Mouse (Mus musculus) midbrain, embryonic 12.5 days (tissue): ENCODE data around the gene Gnmt. TPM values are rescaled to one million over a fixed set of nuclear protein-coding genes. Genes with fewer than 3 reads are reported as not detected.
"Not testable (repeated sequence)": the region's sequence is repeated elsewhere in the genome, so short reads cannot be mapped to it uniquely, and the experiment has no call there.

Experiments
- ATAC-seq: fragments of 200-750 bp; cut with Nextera tagmentation; 2 replicates; pipeline ENCODE4 v1.8.0; 2017; ENCODE audit warnings: low read depth, moderate TSS enrichment, moderate library complexity; ENCODE audit not compliant: low FRiP score
- H3K27ac ChIP-seq: fragments of 300-500 bp; sonication (generic); replicated peaks from 2 replicates; pipeline ENCODE4 v1.5.1; 2016; ENCODE audit warnings: mild to moderate bottlenecking
- H3K27me3 ChIP-seq: fragments of 300-500 bp; sonication (generic); 2 replicates; pipeline ENCODE4 v1.6.1; 2016; ENCODE audit warnings: mild to moderate bottlenecking
- H3K36me3 ChIP-seq: fragments of 300-500 bp; sonication (generic); 2 replicates; pipeline ENCODE4 v1.6.1; 2016
- H3K4me1 ChIP-seq: fragments of 300-500 bp; sonication (generic); 2 replicates; pipeline ENCODE4 v1.6.1; 2016
- H3K4me2 ChIP-seq: fragments of 300-500 bp; sonication (generic); replicated peaks from 2 replicates; pipeline ENCODE4 v1.6.1; 2016; ENCODE audit warnings: mild to moderate bottlenecking, moderate library complexity
- H3K4me3 ChIP-seq: fragments of 300-500 bp; sonication (generic); 2 replicates; pipeline ENCODE4 v1.5.1; 2016; ENCODE audit warnings: mild to moderate bottlenecking
- H3K9ac ChIP-seq: fragments of 300-500 bp; sonication (generic); replicated peaks from 2 replicates; pipeline ENCODE4 v1.6.1; 2016; ENCODE audit warnings: mild to moderate bottlenecking, moderate library complexity
- H3K9me3 ChIP-seq: fragments of 300-500 bp; sonication (generic); 2 replicates; pipeline ENCODE4 v1.6.1; 2016; ENCODE audit warnings: mild to moderate bottlenecking
- WGBS: fragments of 180-500 bp; shearing (Covaris S2); methylation state at CpG from one replicate; pipeline ENCODE4 v1.1.7; 2016; 5-methylcytosine and 5-hydroxymethylcytosine counted together
- polyA plus RNA-seq: library from polyadenylated mRNA; unstranded; fragments of >200 nt; fragmentation: Nextera tagmentation; extraction: Ambion mirVana; gene quantifications from 2 replicates; pipeline ENCODE4 v1.2.1, GENCODE M21; 2016

The Gnmt gene
- polyA plus RNA-seq, 1 experiment from 2014 or later: 0.75 TPM

DNA sequence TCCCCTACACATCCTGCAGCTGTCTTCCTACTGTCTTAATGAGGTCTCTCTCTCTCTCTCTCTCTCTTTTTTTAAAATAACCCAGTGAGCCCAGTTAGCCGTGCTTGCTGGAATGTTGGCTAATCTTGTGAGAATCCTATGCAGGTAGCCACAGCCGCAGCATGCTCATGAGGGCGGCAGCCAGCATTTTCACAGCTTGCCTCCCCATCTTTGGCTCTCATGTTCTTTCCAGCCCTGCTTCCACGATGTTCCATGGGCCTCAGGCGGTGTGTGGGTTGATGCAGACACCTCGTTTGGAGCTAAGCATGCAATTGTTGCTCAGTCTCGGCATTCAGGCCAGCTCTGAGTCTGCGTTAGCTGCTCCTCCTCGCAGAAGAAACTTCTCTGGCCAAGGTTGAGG, 35.9 kb upstream of the Gnmt start:
- H3K27me3 ChIP-seq, ATAC-seq, H3K4me2 ChIP-seq, H3K4me3 ChIP-seq, H3K9ac ChIP-seq, H3K9me3 ChIP-seq, H3K4me1 ChIP-seq, H3K27ac ChIP-seq, H3K36me3 ChIP-seq: not testable (repeated sequence)
- WGBS: 72% methylated on average over 9 of the region's 9 CpGs

- 44% methylated on average over 2 of the region's 2 CpGs for WGBS
- Histone ChIP-seq H3K9ac (no peak within 1 kb of the TSS), H3K4me3 (no peak within 1 kb of the TSS), H3K27me3 (no peaks in the 10 kb centered on the region), H3K4me2 (no peak within 1 kb of the TSS), H3K4me1 (no peaks in the 10 kb centered on the region), H3K9me3 (no peaks in the 10 kb centered on the region), H3K27ac (no peak within 1 kb of the TSS), H3K36me3 (no peaks in the 10 kb centered on the region)
- no peak for ATAC-seq
Observed at GRCm38 (mm10) chr17:46763544-46763943, 34.6 kb upstream of the Gnmt start, which contains the start of gene Ptcra. TSS of gene Ptcra (minus strand) at chr17:46763712.

DNA sequence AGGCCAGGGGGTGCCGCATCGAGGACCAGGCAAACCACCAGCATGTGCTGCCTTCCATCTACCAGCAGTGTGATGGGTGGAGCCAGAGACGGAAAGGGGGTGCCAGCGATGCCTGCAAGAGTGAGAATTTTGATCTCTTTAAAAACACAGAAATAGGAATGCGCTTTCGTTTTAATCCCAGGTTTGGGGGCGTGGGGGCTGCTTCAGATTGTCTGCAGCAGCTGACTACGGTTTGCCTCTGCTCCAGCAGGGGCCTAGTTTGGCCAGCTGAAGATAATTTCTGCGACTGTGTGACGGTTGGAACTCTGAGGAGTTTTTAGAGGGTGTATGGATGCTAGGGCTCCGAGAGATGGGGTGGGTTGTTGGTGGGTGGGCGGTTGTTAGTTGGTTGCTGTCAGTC, 29.8 kb upstream of the Gnmt start:
- WGBS: 83% methylated on average over 12 of the region's 12 CpGs
- Histone ChIP-seq H3K9ac (no peak overlapping the region; the same call in 1 of the 2 replicates), H3K9me3 (no peaks in the 10 kb centered on the region), H3K27me3 (no peaks in the 10 kb centered on the region), H3K36me3 (no peaks in the 10 kb centered on the region), H3K27ac (no peak overlapping the region), H3K4me3 (no peak overlapping the region), H3K4me1 (no peaks in the 10 kb centered on the region), H3K4me2 (no peak overlapping the region)
- ATAC-seq: no peak

DNA sequence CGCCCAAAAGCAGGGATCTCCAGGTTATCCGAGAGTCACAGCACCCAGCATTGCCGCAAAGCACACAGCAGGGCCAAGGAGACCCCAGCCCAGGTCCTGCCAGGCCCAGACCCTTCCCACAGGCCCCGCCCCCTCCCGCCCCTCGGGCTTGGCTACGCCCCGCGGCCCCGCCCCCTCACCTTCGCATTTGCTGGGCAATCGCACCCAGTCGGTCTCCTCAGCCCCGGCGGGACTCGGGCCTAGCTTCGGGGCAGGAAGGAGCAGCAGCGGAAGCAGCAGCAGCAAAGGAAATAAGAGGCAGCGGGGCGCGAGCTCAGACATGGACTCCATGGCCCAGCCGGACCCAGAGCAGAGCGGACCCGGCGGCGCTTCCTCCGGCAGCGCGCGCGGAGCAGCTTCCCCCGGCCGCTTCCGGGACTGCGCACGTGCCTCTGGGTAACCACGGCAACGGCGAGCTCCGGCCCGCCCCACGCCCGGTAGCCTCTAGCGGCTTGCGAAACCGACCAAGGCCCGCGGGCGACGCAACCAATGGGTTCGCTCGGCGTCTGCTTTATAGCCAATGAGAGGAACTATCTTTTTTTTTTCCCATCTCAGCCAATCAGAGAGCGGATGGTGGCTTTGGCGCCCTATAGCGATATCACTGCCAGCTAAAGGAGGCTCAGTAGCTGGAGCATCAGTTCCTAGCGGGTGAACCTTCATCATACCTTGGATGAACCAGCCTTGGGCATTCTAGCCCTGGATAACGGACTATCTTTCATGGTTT, 23.0 kb upstream of the Gnmt start, which contains the start of gene Cnpy3:
TSS of gene Cnpy3 (minus strand) at position 421 of the 763 bp plus-strand sequence.
- Histone ChIP-seq H3K9ac (peak within 1 kb of the TSS; percentile 78), H3K27ac (peak within 1 kb of the TSS; percentile 87), H3K4me2 (peak within 1 kb of the TSS; percentile 73), H3K36me3 (peaks cover 4% of the 10 kb centered on the region; the same call in 1 of the 2 replicates), H3K9me3 (no peaks in the 10 kb centered on the region), H3K4me1 (peaks cover 18% of the 10 kb centered on the region), H3K27me3 (no peaks in the 10 kb centered on the region), H3K4me3 (peak within 1 kb of the TSS; percentile 83)
- under 1% methylated on average over 55 of the region's 58 CpGs for WGBS
- peak; percentile 99 for ATAC-seq

DNA sequence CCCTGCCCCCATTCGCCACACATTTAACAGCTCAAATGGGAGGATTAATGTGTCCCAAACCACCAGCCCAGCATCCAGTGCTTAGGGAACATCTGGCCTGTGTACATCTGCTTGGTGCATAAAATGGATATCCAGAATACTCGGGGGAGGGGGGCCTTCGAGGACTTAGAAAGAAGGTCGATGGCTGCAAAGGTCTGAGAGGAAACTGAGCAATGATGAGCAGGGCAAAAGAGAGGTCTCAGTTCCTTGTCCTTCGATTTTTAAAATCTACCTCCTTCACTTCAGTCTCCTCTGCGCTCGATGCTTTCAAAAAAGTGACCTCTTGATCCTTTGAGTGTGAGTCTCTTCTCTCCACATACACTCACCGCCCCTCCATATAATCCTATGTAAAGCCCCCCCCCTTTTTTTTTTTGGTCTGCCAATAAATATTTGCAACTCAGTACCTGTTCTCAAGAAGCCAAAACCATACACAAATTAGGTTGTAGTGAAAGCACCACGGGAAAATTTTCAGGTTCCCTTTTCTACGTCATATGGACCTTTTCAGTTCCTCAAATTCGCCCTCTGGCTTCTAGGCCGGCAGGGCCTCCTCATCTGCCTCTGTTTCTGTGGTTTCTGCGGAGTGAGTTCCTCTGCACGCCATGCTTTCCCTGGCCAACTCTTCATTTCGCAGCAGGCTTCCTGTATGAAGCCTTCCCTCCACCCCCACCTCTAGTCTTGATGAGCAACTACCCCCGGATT, 22.3 kb upstream of the Gnmt start:
- WGBS: 29% methylated on average over 16 of the region's 16 CpGs
- Histone ChIP-seq H3K27me3 (no peaks in the 10 kb centered on the region), H3K36me3 (peaks cover 11% of the 10 kb centered on the region; the same call in 1 of the 2 replicates), H3K4me2 (peak overlapping the region; percentile 73), H3K4me1 (peaks cover 18% of the 10 kb centered on the region), H3K9ac (peak overlapping the region; percentile 78), H3K4me3 (peak overlapping the region; percentile 83), H3K27ac (peak overlapping the region; percentile 87), H3K9me3 (no peaks in the 10 kb centered on the region)
- ATAC-seq: no peak

GRCm38 (mm10) chr17:46750580-46750979, 21.6 kb upstream of the Gnmt start:
- peaks cover 18% of the 10 kb centered on the region for H3K4me1 ChIP-seq
- H3K4me2 ChIP-seq: peak overlapping the region; percentile 73
- peaks cover 12% of the 10 kb centered on the region for H3K36me3 ChIP-seq
- no peak overlapping the region for H3K27ac ChIP-seq
- peak overlapping the region; percentile 83; the same call in 1 of the 2 replicates for H3K4me3 ChIP-seq
- ATAC-seq: no peak
- no peaks in the 10 kb centered on the region for H3K27me3 ChIP-seq
- H3K9ac ChIP-seq: peak overlapping the region; percentile 78
- H3K9me3 ChIP-seq: no peaks in the 10 kb centered on the region
- 96% methylated on average over 4 of the region's 4 CpGs for WGBS

GRCm38 (mm10) chr17:46749282-46749681, 20.3 kb upstream of the Gnmt start:
- H3K9me3 ChIP-seq: no peaks in the 10 kb centered on the region
- no peaks in the 10 kb centered on the region for H3K27me3 ChIP-seq
- no peak overlapping the region for H3K4me3 ChIP-seq
- WGBS: 94% methylated on average over 5 of the region's 5 CpGs
- H3K27ac ChIP-seq: no peak overlapping the region
- no peak overlapping the region for H3K4me2 ChIP-seq
- H3K36me3 ChIP-seq: peaks cover 19% of the 10 kb centered on the region
- no peak overlapping the region for H3K9ac ChIP-seq
- no peak for ATAC-seq
- H3K4me1 ChIP-seq: peaks cover 18% of the 10 kb centered on the region

DNA sequence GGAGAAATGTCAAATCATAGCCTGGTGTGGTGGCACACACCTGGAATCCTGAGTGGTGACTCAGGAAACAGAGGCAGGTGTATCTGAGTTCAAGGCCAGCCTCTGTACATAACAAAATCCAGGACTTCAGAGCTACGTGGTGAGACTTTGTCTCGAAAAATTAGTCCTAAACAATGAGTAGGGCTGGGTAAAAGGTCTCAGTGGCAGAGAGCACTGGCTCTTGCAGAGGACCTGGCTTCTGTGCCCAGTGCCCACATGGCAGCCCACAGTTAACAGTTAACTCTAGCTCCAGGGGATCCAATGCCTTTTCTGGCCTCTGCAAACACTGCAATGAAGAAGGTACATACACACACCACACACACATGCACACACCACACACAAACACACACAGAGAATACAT, 18.8 kb upstream of the Gnmt start:
- Histone ChIP-seq H3K9me3 (no peaks in the 10 kb centered on the region), H3K36me3 (peaks cover 29% of the 10 kb centered on the region), H3K27me3 (no peaks in the 10 kb centered on the region), H3K4me2 (no peak overlapping the region), H3K9ac (no peak overlapping the region), H3K27ac (no peak overlapping the region), H3K4me3 (no peak overlapping the region), H3K4me1 (peaks cover 18% of the 10 kb centered on the region)
- ATAC-seq: no peak
- WGBS: 92% methylated on average over 2 of the region's 2 CpGs

GRCm38 (mm10) chr17:46747234-46747633, 18.3 kb upstream of the Gnmt start:
- no peaks in the 10 kb centered on the region for H3K27me3 ChIP-seq
- H3K4me2 ChIP-seq: no peak overlapping the region
- H3K4me1 ChIP-seq: peaks cover 13% of the 10 kb centered on the region
- ATAC-seq: no peak
- H3K9me3 ChIP-seq: no peaks in the 10 kb centered on the region
- no peak overlapping the region for H3K27ac ChIP-seq
- no peak overlapping the region for H3K4me3 ChIP-seq
- H3K9ac ChIP-seq: no peak overlapping the region
- WGBS: 89% methylated on average over 8 of the region's 8 CpGs
- peaks cover 35% of the 10 kb centered on the region for H3K36me3 ChIP-seq

DNA sequence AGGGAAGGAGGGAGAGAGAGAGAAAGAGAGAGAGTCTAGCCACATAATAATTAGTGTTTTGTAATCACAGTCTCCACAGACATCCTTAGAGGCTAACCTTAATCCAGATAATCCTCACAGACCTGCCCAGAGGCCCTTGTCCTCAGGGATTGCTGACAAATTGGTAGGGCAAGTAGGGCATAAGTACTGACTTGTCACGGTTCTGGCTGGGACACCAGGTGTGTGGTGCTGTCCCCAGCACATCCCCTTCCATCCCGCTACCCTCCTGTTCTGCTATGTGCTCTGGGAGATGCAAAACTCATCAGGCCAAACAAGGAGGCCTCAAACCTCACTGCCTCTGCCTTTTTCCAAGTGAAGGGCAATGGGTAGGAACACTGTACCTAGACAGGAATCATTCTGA, 16.5 kb upstream of the Gnmt start:
- 86% methylated on average over 2 of the region's 2 CpGs for WGBS
- H3K27me3 ChIP-seq: no peaks in the 10 kb centered on the region
- no peak for ATAC-seq
- H3K36me3 ChIP-seq: peaks cover 47% of the 10 kb centered on the region
- H3K4me1 ChIP-seq: peaks cover 3% of the 10 kb centered on the region; the same call in 1 of the 2 replicates
- H3K27ac ChIP-seq: no peak overlapping the region
- H3K9me3 ChIP-seq: no peaks in the 10 kb centered on the region
- H3K9ac ChIP-seq: no peak overlapping the region
- no peak overlapping the region for H3K4me3 ChIP-seq
- H3K4me2 ChIP-seq: no peak overlapping the region

- no peak overlapping the region for H3K4me2 ChIP-seq
- no peak overlapping the region for H3K4me3 ChIP-seq
- ATAC-seq: no peak
- no peak overlapping the region for H3K9ac ChIP-seq
- 94% methylated on average over 9 of the region's 9 CpGs for WGBS
- no peaks in the 10 kb centered on the region for H3K27me3 ChIP-seq
- H3K4me1 ChIP-seq: no peaks in the 10 kb centered on the region
- H3K27ac ChIP-seq: no peak overlapping the region
- peaks cover 50% of the 10 kb centered on the region for H3K36me3 ChIP-seq
- H3K9me3 ChIP-seq: no peaks in the 10 kb centered on the region
Observed at GRCm38 (mm10) chr17:46742986-46743385, 14.0 kb upstream of the Gnmt start.

GRCm38 (mm10) chr17:46741305-46741704, 12.3 kb upstream of the Gnmt start:
- Histone ChIP-seq H3K4me2 (no peak overlapping the region), H3K36me3 (peaks cover 49% of the 10 kb centered on the region), H3K9ac (no peak overlapping the region), H3K27ac (no peak overlapping the region), H3K27me3 (no peaks in the 10 kb centered on the region), H3K9me3 (no peaks in the 10 kb centered on the region), H3K4me3 (no peak overlapping the region), H3K4me1 (no peaks in the 10 kb centered on the region)
- WGBS: over 99% methylated on average over 6 of the region's 6 CpGs
- no peak for ATAC-seq
